Mouse (Mus musculus): ENCODE data around the gene Hs2st1. TPM values are rescaled to one million over a fixed set of nuclear protein-coding genes. Genes with fewer than 3 reads are reported as not detected.

Hs2st1 gene
- total and polyA plus RNA-seq, 3 experiments: 17.6 to 36.4 (median 29.7) TPM

GRCm38 (mm10) chr3:144535056-144535455, 34.9 kb downstream of the Hs2st1 start:
- H3K9me3 ChIP-seq (replicated peaks; ENCODE audit: low read length): no peaks in the 10 kb centered on the region
- no peak overlapping the region for H3K27ac ChIP-seq (ENCODE audit: insufficient read depth, low read depth)
- dilution Hi-C loops (cut with MboI; ENCODE audit: extremely low pct_ligation_motif_present, extremely low pct_unique_long_range_greater_than_20kb, low sequenced_read_pairs) (no loop called here), in situ Hi-C loops (cut with MboI; ENCODE audit: low pct_ligation_motif_present, low pct_unique_long_range_greater_than_20kb, low sequenced_read_pairs) (no loop called here)
- H3K4me1 ChIP-seq (ENCODE audit: control insufficient read depth in 1 of 2, insufficient read depth in 2 of 2): peaks cover 7 to 37% of the 10 kb centered on the region in 2 experiments
- TF ChIP-seq TCF12 (IDR thresholded peaks at IDR 0.05; ENCODE audit: low read depth, low read length): no peak
- TF ChIP-seq RCOR1 (conservative IDR thresholded peaks at IDR 0.05; ENCODE audit: low read depth, low read length): no peak
- TF ChIP-seq ELF1 (IDR thresholded peaks at IDR 0.05; ENCODE audit: low read depth, low read length): no peak
- TF ChIP-seq ZC3H11A (IDR thresholded peaks at IDR 0.05; ENCODE audit: low read depth, low read length): no peak
- TF ChIP-seq MAZ (IDR thresholded peaks at IDR 0.05; ENCODE audit: low read depth, low read length): no peak
- no peak for TF ChIP-seq EP300 (IDR thresholded peaks at IDR 0.05; ENCODE audit: low read length)
- TF ChIP-seq HCFC1 (IDR thresholded peaks at IDR 0.05; ENCODE audit: low read depth, low read length): no peak
- TF ChIP-seq MAFK (IDR thresholded peaks at IDR 0.05; ENCODE audit: insufficient replicate concordance, low read length): no peak
- TF ChIP-seq E2F4 (IDR thresholded peaks at IDR 0.05; ENCODE audit: insufficient replicate concordance, low read depth, low read length): no peak
- no peak for TF ChIP-seq GABPA (IDR thresholded peaks at IDR 0.05; ENCODE audit: insufficient replicate concordance, low read depth, low read length)
- no peak for TF ChIP-seq CTCF (conservative IDR thresholded peaks at IDR 0.05 in 1 of 2, IDR thresholded peaks at IDR 0.05 in 1 of 2; ENCODE audit: low read depth in 2 of 2, low read length in 2 of 2)
- TF ChIP-seq ETS1 (conservative IDR thresholded peaks at IDR 0.05; ENCODE audit: low read depth, low read length): no peak
- TF ChIP-seq USF2 (conservative IDR thresholded peaks at IDR 0.05; ENCODE audit: low read depth, low read length): no peak
- no peak for TF ChIP-seq BHLHE40 (IDR thresholded peaks at IDR 0.05; ENCODE audit: low read depth, low read length)
- TF ChIP-seq POLR2AphosphoS2 (IDR thresholded peaks at IDR 0.05; ENCODE audit: low read depth, low read length): no peak
- TF ChIP-seq ZKSCAN1 (IDR thresholded peaks at IDR 0.05; ENCODE audit: borderline replicate concordance, low read depth, low read length): no peak
- no peak overlapping the region for H3K4me3 ChIP-seq (replicated peaks in 1 of 3; ENCODE audit: low read depth in 2 of 3, low read length in 2 of 3, poor library complexity in 1 of 3)
- DNase-seq (ENCODE audit: extremely low read depth): no peak
- H3K79me2 ChIP-seq (replicated peaks; ENCODE audit: control insufficient read depth, extremely low read depth, insufficient read depth, poor library complexity, severe bottlenecking): peaks cover 4% of the 10 kb centered on the region; the same call in 1 of the 2 replicates
- H3K9ac ChIP-seq (ENCODE audit: insufficient read depth, low read depth): no peak overlapping the region
- no peaks in the 10 kb centered on the region for H3K27me3 ChIP-seq (replicated peaks)
- peaks cover 0 to 5% of the 10 kb centered on the region in 2 experiments for H3K36me3 ChIP-seq (replicated peaks in 1 of 2; ENCODE audit: control insufficient read depth in 1 of 2, insufficient read depth in 1 of 2, low read length in 1 of 2)
- no peak overlapping the region for H3K4me2 ChIP-seq (ENCODE audit: insufficient read depth, low read depth, poor library complexity, severe bottlenecking)

GRCm38 (mm10) chr3:144531023-144531422, 39.0 kb downstream of the Hs2st1 start:
- in situ Hi-C loops (cut with MboI; ENCODE audit: low pct_ligation_motif_present, low pct_unique_long_range_greater_than_20kb, low sequenced_read_pairs) (loop anchor here (5.0 kb wide), 1 partner anchor 86 kb away; no protein-coding TSS in a partner anchor), dilution Hi-C loops (cut with MboI; ENCODE audit: extremely low pct_ligation_motif_present, extremely low pct_unique_long_range_greater_than_20kb, low sequenced_read_pairs) (no loop called here)
- DNase-seq (ENCODE audit: extremely low read depth): peak; percentile 35
- Histone ChIP-seq H3K4me2 (ENCODE audit: insufficient read depth, low read depth, poor library complexity, severe bottlenecking) (no peak overlapping the region), H3K4me3 (replicated peaks in 1 of 3; ENCODE audit: low read depth in 2 of 3, low read length in 2 of 3, poor library complexity in 1 of 3) (no peak overlapping the region), H3K9ac (ENCODE audit: insufficient read depth, low read depth) (no peak overlapping the region), H3K36me3 (replicated peaks in 1 of 2; ENCODE audit: control insufficient read depth in 1 of 2, insufficient read depth in 1 of 2, low read length in 1 of 2) (peaks cover 0 to 4% of the 10 kb centered on the region in 2 experiments), H3K9me3 (replicated peaks; ENCODE audit: low read length) (no peaks in the 10 kb centered on the region), H3K27me3 (replicated peaks) (no peaks in the 10 kb centered on the region), H3K27ac (ENCODE audit: insufficient read depth, low read depth) (no peak overlapping the region), H3K79me2 (replicated peaks; ENCODE audit: control insufficient read depth, extremely low read depth, insufficient read depth, poor library complexity, severe bottlenecking) (peaks cover 4% of the 10 kb centered on the region; the same call in 1 of the 2 replicates), H3K4me1 (ENCODE audit: control insufficient read depth in 1 of 2, insufficient read depth in 2 of 2) (peaks cover 0 to 33% of the 10 kb centered on the region in 2 experiments; a peak in 3 of 4 replicates)
- TF ChIP-seq SMC3 (IDR thresholded peaks at IDR 0.05; ENCODE audit: low read depth, low read length) (peak; percentile 42), RAD21 (IDR thresholded peaks at IDR 0.05; ENCODE audit: low read depth, low read length) (peak; percentile 58), HCFC1 (IDR thresholded peaks at IDR 0.05; ENCODE audit: low read depth, low read length) (no peak), CTCF (conservative IDR thresholded peaks at IDR 0.05 in 1 of 2, IDR thresholded peaks at IDR 0.05 in 1 of 2; ENCODE audit: low read depth in 2 of 2, low read length in 2 of 2) (peak in 1 of 2 experiments; percentile 68; a peak in 2 of 4 replicates)

Measured in CH12.LX (cell line).